In genomic region chr4:43558631-43559356, GRCm38 (mm10) we compare ENCODE assay signal across 8 mouse cellular contexts. TPM values are rescaled to one million over a fixed set of nuclear protein-coding genes. Genes with fewer than 3 reads are reported as not detected.
DNase-seq lines count a peak whose midpoint lies in the region; ATAC-seq and TF ChIP-seq lines count a peak whose summit lies in the region.

No protein-coding gene starts in this region.

- no peak for ATAC-seq in forebrain, embryonic 11.5 days (replicated peaks; ENCODE audit: low FRiP score)
- ATAC-seq in limb, embryonic 12.5 days (ENCODE audit: insufficient number of reproducible peaks, insufficient read depth, low FRiP score, low TSS enrichment, low read depth) = no peak
- ATAC-seq in midbrain, embryonic 12.5 days (ENCODE audit: low FRiP score, low read depth) = no peak

- peaks cover 49% of the 10 kb centered on the region for H3K36me3 ChIP-seq in E14TG2a.4 (ENCODE audit: insufficient read depth, low read length)
- H3K36me3 ChIP-seq in forebrain, embryonic 11.5 days (ENCODE audit: control insufficient read depth, insufficient read depth, low read length) = peaks cover 7% of the 10 kb centered on the region; the same call in 1 of the 2 replicates
- H3K36me3 ChIP-seq in hindbrain, embryonic 10.5 days = peaks cover 44% of the 10 kb centered on the region
- peaks cover 38% of the 10 kb centered on the region for H3K36me3 ChIP-seq in limb, embryonic 12.5 days
- H3K36me3 ChIP-seq in midbrain, embryonic 12.5 days = peaks cover 30% of the 10 kb centered on the region

- no peak for TF ChIP-seq CTCF in E14TG2a.4 (conservative IDR thresholded peaks at IDR 0.05; ENCODE audit: low read length)

- H3K4me1 ChIP-seq in E14TG2a.4 (replicated peaks; ENCODE audit: low read depth, low read length) = peaks cover 72% of the 10 kb centered on the region
- peaks cover 20% of the 10 kb centered on the region; the same call in 1 of the 2 replicates for H3K4me1 ChIP-seq in forebrain, embryonic 11.5 days (replicated peaks; ENCODE audit: control insufficient read depth, insufficient read depth, low read length)
- peaks cover 60% of the 10 kb centered on the region for H3K4me1 ChIP-seq in hindbrain, embryonic 10.5 days (replicated peaks)
- peaks cover 52% of the 10 kb centered on the region for H3K4me1 ChIP-seq in limb, embryonic 12.5 days (replicated peaks)
- peaks cover 44% of the 10 kb centered on the region for H3K4me1 ChIP-seq in midbrain, embryonic 12.5 days

- H3K27ac ChIP-seq in forebrain, embryonic 11.5 days (ENCODE audit: low read depth, low read length) = peak overlapping the region; percentile 68
- peak overlapping the region; percentile 77 for H3K27ac ChIP-seq in hindbrain, embryonic 10.5 days
- peak overlapping the region; percentile 86 for H3K27ac ChIP-seq in limb, embryonic 12.5 days
- no peak overlapping the region for H3K27ac ChIP-seq in midbrain, embryonic 12.5 days (replicated peaks)

- no peaks in the 10 kb centered on the region for H3K9me3 ChIP-seq in E14TG2a.4 (ENCODE audit: low read length)
- no peaks in the 10 kb centered on the region for H3K9me3 ChIP-seq in forebrain, embryonic 11.5 days (ENCODE audit: control insufficient read depth, low read length)
- no peaks in the 10 kb centered on the region for H3K9me3 ChIP-seq in hindbrain, embryonic 10.5 days
- H3K9me3 ChIP-seq in limb, embryonic 12.5 days = no peaks in the 10 kb centered on the region
- no peaks in the 10 kb centered on the region for H3K9me3 ChIP-seq in midbrain, embryonic 12.5 days

- 34% methylated on average over 13 of the region's 13 CpGs for WGBS in forebrain, embryonic 11.5 days
- WGBS in hindbrain, embryonic 10.5 days = 21% methylated on average over 13 of the region's 13 CpGs
- 25% methylated on average over 13 of the region's 13 CpGs for WGBS in limb, embryonic 12.5 days
- 42% methylated on average over 13 of the region's 13 CpGs for WGBS in midbrain, embryonic 12.5 days

- H3K9ac ChIP-seq in forebrain, embryonic 11.5 days (ENCODE audit: low read length) = no peak overlapping the region
- H3K9ac ChIP-seq in limb, embryonic 12.5 days (replicated peaks) = peak overlapping the region; percentile 45
- peak overlapping the region; percentile 43 for H3K9ac ChIP-seq in midbrain, embryonic 12.5 days (replicated peaks)

- peak overlapping the region; percentile 70 for H3K4me3 ChIP-seq in E14TG2a.4 (replicated peaks; ENCODE audit: low read length)
- no peak overlapping the region for H3K4me3 ChIP-seq in forebrain, embryonic 11.5 days (ENCODE audit: low read depth, low read length)
- peak overlapping the region; percentile 87 for H3K4me3 ChIP-seq in hindbrain, embryonic 10.5 days
- H3K4me3 ChIP-seq in limb, embryonic 12.5 days (replicated peaks) = peak overlapping the region; percentile 17
- H3K4me3 ChIP-seq in midbrain, embryonic 12.5 days = no peak overlapping the region

- no peaks in the 10 kb centered on the region for H3K27me3 ChIP-seq in E14TG2a.4 (ENCODE audit: insufficient read depth, low read length)
- no peaks in the 10 kb centered on the region for H3K27me3 ChIP-seq in forebrain, embryonic 11.5 days (ENCODE audit: control insufficient read depth, insufficient read depth, low read length)
- H3K27me3 ChIP-seq in hindbrain, embryonic 10.5 days (ENCODE audit: insufficient read depth, poor library complexity, severe bottlenecking) = no peaks in the 10 kb centered on the region
- no peaks in the 10 kb centered on the region for H3K27me3 ChIP-seq in limb, embryonic 12.5 days
- no peaks in the 10 kb centered on the region for H3K27me3 ChIP-seq in midbrain, embryonic 12.5 days

- peak overlapping the region; percentile 26; the same call in 1 of the 2 replicates for H3K4me2 ChIP-seq in forebrain, embryonic 11.5 days (ENCODE audit: low read depth, low read length, severe bottlenecking)
- peak overlapping the region; percentile 86 for H3K4me2 ChIP-seq in limb, embryonic 12.5 days
- peak overlapping the region; percentile 6; the same call in 1 of the 2 replicates for H3K4me2 ChIP-seq in midbrain, embryonic 12.5 days (replicated peaks)

- peak; percentile 72 for DNase-seq in adipocyte (ENCODE audit: low spot score)
- DNase-seq in forebrain, embryonic 11.5 days (ENCODE audit: low spot score) = peak; percentile 69
- DNase-seq in hindbrain, embryonic 10.5 days (ENCODE audit: low spot score) = peak; percentile 76
- peak; percentile 50 to 65 for DNase-seq in thymus, adult 18-20 months
- DNase-seq in right cerebral cortex, postnatal 36 days (ENCODE audit: low spot score in 2 of 2) = no peak

RNA-seq across cellular contexts. Expression of gene Creb3, which starts 3.3 kb away (rescaled TPM):
- 42.8 and 45.6 TPM in 2 replicates for polyA plus RNA-seq in forebrain, embryonic 11.5 days (2014; fragmentation: Nextera tagmentation; extraction: Ambion mirVana)
- polyA plus RNA-seq in hindbrain, embryonic 10.5 days (2016; fragmentation: Nextera tagmentation; extraction: Ambion mirVana) = 40.7 and 53.3 TPM in 2 replicates
- 42.0 and 44.5 TPM in 2 replicates for polyA plus RNA-seq in limb, embryonic 12.5 days (2016; fragmentation: Nextera tagmentation; extraction: Ambion mirVana)
- polyA plus RNA-seq in midbrain, embryonic 12.5 days (2016; fragmentation: Nextera tagmentation; extraction: Ambion mirVana) = 48.8 and 64.1 TPM in 2 replicates

RNA-seq across cellular contexts. Expression of gene Tln1, which starts 3.7 kb away (rescaled TPM):
- 45.9 and 46.7 TPM in 2 replicates for polyA plus RNA-seq in forebrain, embryonic 11.5 days (2014; fragmentation: Nextera tagmentation; extraction: Ambion mirVana)
- polyA plus RNA-seq in hindbrain, embryonic 10.5 days (2016; fragmentation: Nextera tagmentation; extraction: Ambion mirVana) = 52.8 and 58.9 TPM in 2 replicates
- 62.2 and 67.4 TPM in 2 replicates for polyA plus RNA-seq in limb, embryonic 12.5 days (2016; fragmentation: Nextera tagmentation; extraction: Ambion mirVana)
- 64.5 and 64.6 TPM in 2 replicates for polyA plus RNA-seq in midbrain, embryonic 12.5 days (2016; fragmentation: Nextera tagmentation; extraction: Ambion mirVana)

RNA-seq across cellular contexts. Expression of gene Rgp1, which starts 19.7 kb away (rescaled TPM):
- 26.0 and 38.7 TPM in 2 replicates for polyA plus RNA-seq in forebrain, embryonic 11.5 days (2014; fragmentation: Nextera tagmentation; extraction: Ambion mirVana)
- 20.3 and 25.6 TPM in 2 replicates for polyA plus RNA-seq in hindbrain, embryonic 10.5 days (2016; fragmentation: Nextera tagmentation; extraction: Ambion mirVana)
- 36.6 and 42.5 TPM in 2 replicates for polyA plus RNA-seq in limb, embryonic 12.5 days (2016; fragmentation: Nextera tagmentation; extraction: Ambion mirVana)
- polyA plus RNA-seq in midbrain, embryonic 12.5 days (2016; fragmentation: Nextera tagmentation; extraction: Ambion mirVana) = 31.8 and 37.2 TPM in 2 replicates

RNA-seq across cellular contexts. Expression of gene Gba2, which starts 19.9 kb away (rescaled TPM):
- polyA plus RNA-seq in forebrain, embryonic 11.5 days (2014; fragmentation: Nextera tagmentation; extraction: Ambion mirVana) = 31.0 and 32.4 TPM in 2 replicates
- polyA plus RNA-seq in hindbrain, embryonic 10.5 days (2016; fragmentation: Nextera tagmentation; extraction: Ambion mirVana) = 28.0 and 36.3 TPM in 2 replicates
- 32.0 and 34.7 TPM in 2 replicates for polyA plus RNA-seq in limb, embryonic 12.5 days (2016; fragmentation: Nextera tagmentation; extraction: Ambion mirVana)
- polyA plus RNA-seq in midbrain, embryonic 12.5 days (2016; fragmentation: Nextera tagmentation; extraction: Ambion mirVana) = 49.2 and 52.6 TPM in 2 replicates

RNA-seq across cellular contexts. Expression of gene Msmp, which starts 25.5 kb away (rescaled TPM):
- polyA plus RNA-seq in forebrain, embryonic 11.5 days (2014; fragmentation: Nextera tagmentation; extraction: Ambion mirVana) = 1.9 and 2.8 TPM in 2 replicates
- polyA plus RNA-seq in hindbrain, embryonic 10.5 days (2016; fragmentation: Nextera tagmentation; extraction: Ambion mirVana) = 0.88 and 1.0 TPM in 2 replicates
- polyA plus RNA-seq in limb, embryonic 12.5 days (2016; fragmentation: Nextera tagmentation; extraction: Ambion mirVana) = 2.1 TPM in 1 of 2 replicates, not detected in the other
- 0.51 and 1.8 TPM in 2 replicates for polyA plus RNA-seq in midbrain, embryonic 12.5 days (2016; fragmentation: Nextera tagmentation; extraction: Ambion mirVana)

Comparison
In these comparisons a context has a peak if more than half of its experiments do, and no peak if none do; other contexts are left out.
1. H3K4me3 ChIP-seq: peak in E14TG2a.4 (single experiment), hindbrain, embryonic 10.5 days (single experiment) and limb, embryonic 12.5 days (single experiment); none in forebrain, embryonic 11.5 days (single experiment) and midbrain, embryonic 12.5 days (single experiment).
2. DNase-seq: peak in adipocyte (single experiment), forebrain, embryonic 11.5 days (single experiment), hindbrain, embryonic 10.5 days (single experiment) and thymus, adult 18-20 months (2 of 2); none in right cerebral cortex, postnatal 36 days (0 of 2).
3. H3K4me2 ChIP-seq: peak in every context shown above with its lines; median percentile 86 in limb, embryonic 12.5 days; 26 in forebrain, embryonic 11.5 days; 6 in midbrain, embryonic 12.5 days.